Mouse (Mus musculus): Measurements from ENCODE around the gene Rhoq. TPM values are rescaled to one million over a fixed set of nuclear protein-coding genes. Genes with fewer than 3 reads are reported as not detected.

Gene Rhoq
- total and polyA plus RNA-seq, 2 experiments from 2014 or later, result 4.0 to 17.9 TPM

DNA sequence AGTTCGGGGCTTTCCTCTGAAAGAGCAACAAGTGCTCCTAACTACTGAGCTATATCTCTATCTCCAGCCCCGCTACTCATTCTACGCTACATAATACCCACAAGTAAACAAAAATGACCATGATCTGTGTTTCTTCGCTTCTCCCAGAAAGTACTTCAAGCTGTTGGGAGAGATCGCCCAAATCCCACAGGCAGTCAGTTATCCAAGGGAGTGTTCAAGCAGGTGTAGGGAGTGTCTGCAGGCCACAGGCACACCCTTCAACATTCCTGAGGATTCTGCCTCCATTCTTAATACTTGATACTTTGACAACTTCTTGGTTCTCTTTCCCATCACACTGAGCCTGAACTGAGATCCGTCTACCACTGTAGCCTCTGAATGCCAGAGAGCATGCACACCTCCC lies 19.7 kb upstream of the Rhoq start:
- peaks cover 3% of the 10 kb centered on the region; the same call in 1 of the 2 replicates for H3K4me1 ChIP-seq (ENCODE audit: insufficient read depth)
- H3K27ac ChIP-seq (ENCODE audit: low read depth, low read length), result no peak overlapping the region
- H3K27me3 ChIP-seq (ENCODE audit: insufficient read depth, low read length), result no peaks in the 10 kb centered on the region; the same call in 1 of the 2 replicates
- no peak overlapping the region for H3K4me3 ChIP-seq (ENCODE audit: low read depth, low read length)
- 92% methylated on average over 6 of the region's 6 CpGs for WGBS
- no peaks in the 10 kb centered on the region for H3K36me3 ChIP-seq (ENCODE audit: insufficient read depth)
- TF ChIP-seq CTCF (IDR thresholded peaks at IDR 0.05; ENCODE audit: low read depth), result no peak
- no peak overlapping the region for H3K4me2 ChIP-seq (ENCODE audit: low read depth)
- no peaks in the 10 kb centered on the region for H3K9me3 ChIP-seq (ENCODE audit: low read length)
- no peak for ATAC-seq
- no peak for DNase-seq
- no peak overlapping the region for H3K9ac ChIP-seq

DNA sequence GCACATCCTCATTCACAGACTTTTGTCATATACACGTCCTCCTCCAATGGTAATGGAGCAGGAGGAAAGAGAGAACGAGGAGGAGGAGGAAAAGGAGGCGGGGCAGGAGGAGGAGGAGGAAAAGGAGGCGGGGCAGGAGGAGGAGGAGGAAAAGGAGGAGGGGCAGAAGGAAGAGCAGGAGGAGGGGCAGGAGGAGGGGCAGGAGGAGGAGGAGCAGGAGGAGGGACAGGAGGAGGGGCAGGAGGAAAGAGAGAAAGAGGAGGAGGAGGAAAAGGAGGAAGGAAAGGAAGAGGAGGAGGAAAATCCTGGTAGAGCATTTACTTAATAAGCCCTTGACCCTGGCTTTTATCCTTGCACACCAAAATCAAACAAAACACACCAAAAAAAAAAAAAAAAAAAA lies 16.8 kb upstream of the Rhoq start:
- 64% methylated on average over 4 of the region's 4 CpGs for WGBS
- Histone ChIP-seq H3K9me3 (ENCODE audit: low read length) (no peaks in the 10 kb centered on the region), H3K9ac (no peak overlapping the region), H3K27me3 (ENCODE audit: insufficient read depth, low read length) (no peaks in the 10 kb centered on the region; the same call in 1 of the 2 replicates), H3K27ac (ENCODE audit: low read depth, low read length) (no peak overlapping the region), H3K4me3 (ENCODE audit: low read depth, low read length) (no peak overlapping the region), H3K4me1 (ENCODE audit: insufficient read depth) (no peaks in the 10 kb centered on the region), H3K36me3 (ENCODE audit: insufficient read depth) (no peaks in the 10 kb centered on the region), H3K4me2 (ENCODE audit: low read depth) (no peak overlapping the region)
- no peak for ATAC-seq
- no peak for DNase-seq
- TF ChIP-seq CTCF (IDR thresholded peaks at IDR 0.05; ENCODE audit: low read depth), result no peak

- no peaks in the 10 kb centered on the region; the same call in 1 of the 2 replicates for H3K27me3 ChIP-seq (ENCODE audit: insufficient read depth, low read length)
- H3K27ac ChIP-seq (ENCODE audit: low read depth, low read length), result peak within 1 kb of the TSS; percentile 57
- no peak for TF ChIP-seq CTCF (IDR thresholded peaks at IDR 0.05; ENCODE audit: low read depth)
- H3K4me3 ChIP-seq (ENCODE audit: low read depth, low read length), result no peak within 1 kb of the TSS
- no peaks in the 10 kb centered on the region for H3K4me1 ChIP-seq (ENCODE audit: insufficient read depth)
- 41% methylated on average over 28 of the region's 28 CpGs for WGBS
- peak; percentile 62 for DNase-seq
- no peaks in the 10 kb centered on the region for H3K36me3 ChIP-seq (ENCODE audit: insufficient read depth)
- H3K4me2 ChIP-seq (ENCODE audit: low read depth), result no peak within 1 kb of the TSS
- H3K9me3 ChIP-seq (ENCODE audit: low read length), result no peaks in the 10 kb centered on the region
- no peak within 1 kb of the TSS for H3K9ac ChIP-seq
- ATAC-seq, result peak; percentile 90
Measured at GRCm38 (mm10) chr17:86947840-86948796, 14.8 kb upstream of the Rhoq start, which contains the start of gene Atp6v1e2. Atp6v1e2 (minus strand) TSS chr17:86947897.

DNA sequence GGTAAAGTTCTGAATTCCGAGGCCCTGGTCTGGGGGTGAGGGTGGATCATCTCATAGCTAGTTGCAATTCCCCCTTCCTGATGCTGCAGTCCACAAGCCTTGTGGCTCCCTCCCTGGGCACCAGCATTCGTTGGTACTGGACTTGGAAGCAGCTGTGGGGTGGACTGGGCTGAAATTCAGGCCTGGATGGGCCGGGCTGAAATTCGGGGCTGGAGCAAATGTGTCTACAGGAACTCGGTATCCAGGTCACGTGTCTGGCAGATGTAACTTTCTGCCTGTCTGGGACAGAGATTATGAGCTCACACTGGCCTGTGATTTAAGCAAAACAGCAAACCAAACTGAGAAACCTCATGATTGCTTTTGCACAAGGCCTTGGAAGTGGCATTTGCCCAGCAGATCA lies 14.1 kb upstream of the Rhoq start:
- DNase-seq (no peak), ATAC-seq (no peak)
- Histone ChIP-seq H3K4me2 (ENCODE audit: low read depth) (no peak overlapping the region), H3K27me3 (ENCODE audit: insufficient read depth, low read length) (no peaks in the 10 kb centered on the region), H3K27ac (ENCODE audit: low read depth, low read length) (no peak overlapping the region), H3K4me1 (ENCODE audit: insufficient read depth) (no peaks in the 10 kb centered on the region), H3K36me3 (ENCODE audit: insufficient read depth) (no peaks in the 10 kb centered on the region), H3K4me3 (ENCODE audit: low read depth, low read length) (no peak overlapping the region), H3K9ac (no peak overlapping the region), H3K9me3 (ENCODE audit: low read length) (no peaks in the 10 kb centered on the region)
- WGBS, result 68% methylated on average over 6 of the region's 6 CpGs
- no peak for TF ChIP-seq CTCF (IDR thresholded peaks at IDR 0.05; ENCODE audit: low read depth)

GRCm38 (mm10) chr17:86957239-86957638 lies 5.6 kb upstream of the Rhoq start:
- Histone ChIP-seq H3K27ac (ENCODE audit: low read depth, low read length) (no peak overlapping the region), H3K4me1 (ENCODE audit: insufficient read depth) (no peaks in the 10 kb centered on the region), H3K27me3 (ENCODE audit: insufficient read depth, low read length) (no peaks in the 10 kb centered on the region), H3K9me3 (ENCODE audit: low read length) (no peaks in the 10 kb centered on the region), H3K4me3 (ENCODE audit: low read depth, low read length) (no peak overlapping the region), H3K36me3 (ENCODE audit: insufficient read depth) (no peaks in the 10 kb centered on the region), H3K9ac (no peak overlapping the region), H3K4me2 (ENCODE audit: low read depth) (no peak overlapping the region)
- WGBS, result 91% methylated on average over 5 of the region's 5 CpGs
- ATAC-seq (no peak), DNase-seq (no peak)
- TF ChIP-seq CTCF (IDR thresholded peaks at IDR 0.05; ENCODE audit: low read depth), result no peak

DNA sequence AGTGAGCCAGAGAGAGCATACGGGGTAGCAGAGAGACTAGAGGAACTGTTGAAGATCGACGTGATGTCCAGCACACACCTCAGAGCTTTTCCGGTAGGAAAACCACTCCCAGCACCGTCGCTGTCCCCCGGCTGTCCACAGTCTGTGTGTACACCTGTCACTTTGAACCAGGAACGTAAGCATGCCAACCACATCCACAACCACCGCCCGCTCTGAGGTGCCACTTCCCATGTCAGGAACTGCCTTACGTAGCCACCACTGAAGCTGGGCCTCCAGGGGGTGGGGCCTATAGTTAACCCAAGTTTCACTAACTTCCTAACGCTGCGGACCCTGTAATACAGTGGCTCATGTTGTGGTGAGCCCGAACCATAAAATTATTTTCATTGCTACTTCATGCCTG lies 4.9 kb upstream of the Rhoq start:
- DNase-seq, result no peak
- no peaks in the 10 kb centered on the region for H3K4me1 ChIP-seq (ENCODE audit: insufficient read depth)
- H3K4me2 ChIP-seq (ENCODE audit: low read depth), result no peak overlapping the region
- H3K36me3 ChIP-seq (ENCODE audit: insufficient read depth), result no peaks in the 10 kb centered on the region
- H3K9me3 ChIP-seq (ENCODE audit: low read length), result no peaks in the 10 kb centered on the region
- TF ChIP-seq CTCF (IDR thresholded peaks at IDR 0.05; ENCODE audit: low read depth), result no peak
- WGBS, result 88% methylated on average over 14 of the region's 14 CpGs
- no peaks in the 10 kb centered on the region for H3K27me3 ChIP-seq (ENCODE audit: insufficient read depth, low read length)
- no peak overlapping the region for H3K27ac ChIP-seq (ENCODE audit: low read depth, low read length)
- H3K9ac ChIP-seq, result no peak overlapping the region
- no peak overlapping the region for H3K4me3 ChIP-seq (ENCODE audit: low read depth, low read length)
- no peak for ATAC-seq

DNA sequence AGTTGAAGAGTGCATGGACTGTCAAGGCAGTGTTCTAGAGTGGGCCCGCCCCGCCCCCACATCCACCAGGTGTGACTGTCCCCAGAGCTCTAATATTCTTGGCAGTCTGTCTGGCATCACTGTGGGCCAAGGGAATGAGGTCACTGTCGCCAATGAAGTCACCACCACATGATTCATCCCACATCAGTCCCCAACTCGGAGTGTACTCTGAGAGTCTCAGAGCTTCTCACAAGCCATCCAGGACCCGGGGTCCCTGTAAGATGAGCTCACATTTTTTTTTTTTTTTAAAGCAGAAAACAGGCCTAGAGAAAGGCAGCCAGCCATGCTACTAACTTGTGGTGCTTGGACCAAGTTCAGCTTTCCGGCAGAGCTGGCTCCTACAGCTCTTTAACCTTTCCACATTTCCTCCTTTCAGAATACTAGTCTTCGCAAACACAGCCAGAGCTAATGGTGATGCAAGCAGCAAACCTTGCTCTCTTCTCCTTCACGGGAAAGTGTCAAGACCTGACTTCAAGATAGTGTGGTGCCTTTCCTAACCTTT lies 1.5 kb upstream of the Rhoq start:
- WGBS, result 61% methylated on average over 8 of the region's 8 CpGs
- DNase-seq (no peak), ATAC-seq (no peak)
- H3K36me3 ChIP-seq (ENCODE audit: insufficient read depth), result no peaks in the 10 kb centered on the region
- no peaks in the 10 kb centered on the region for H3K27me3 ChIP-seq (ENCODE audit: insufficient read depth, low read length)
- peaks cover 5% of the 10 kb centered on the region; the same call in 1 of the 2 replicates for H3K4me1 ChIP-seq (ENCODE audit: insufficient read depth)
- peak overlapping the region; percentile 88; the same call in 1 of the 2 replicates for H3K4me2 ChIP-seq (ENCODE audit: low read depth)
- no peak overlapping the region for H3K27ac ChIP-seq (ENCODE audit: low read depth, low read length)
- no peak overlapping the region for H3K4me3 ChIP-seq (ENCODE audit: low read depth, low read length)
- H3K9me3 ChIP-seq (ENCODE audit: low read length), result no peaks in the 10 kb centered on the region
- no peak overlapping the region for H3K9ac ChIP-seq
- TF ChIP-seq CTCF (IDR thresholded peaks at IDR 0.05; ENCODE audit: low read depth), result no peak

All from forebrain, postnatal 0 days (tissue).